Mouse (Mus musculus) CH12.LX (cell line): ENCODE measurements around the gene Dbil5.

Source experiments
- CTCF ChIP-seq, 2 experiments: IDR thresholded peaks in 1 of 2; conservative IDR thresholded peaks in 1 of 2; 2 replicates each; pipeline ENCODE4 v1.5.1; 2011 to 2012; ENCODE audit warnings: low read depth in 2 of 2, low read length in 2 of 2, improper control_type of control experiment in 1 of 2, inconsistent platforms in 1 of 2, mild to moderate bottlenecking in 1 of 2, moderate library complexity in 1 of 2
- GABPA ChIP-seq: IDR thresholded peaks from 2 replicates; pipeline ENCODE4 v1.6.1; 2012; ENCODE audit warnings: low read depth, low read length, improper control_type of control experiment, inconsistent platforms; ENCODE audit not compliant: insufficient replicate concordance
- MAFK ChIP-seq: IDR thresholded peaks from 2 replicates; pipeline ENCODE4 v1.6.1; 2011; ENCODE audit warnings: low read length, improper control_type of control experiment; ENCODE audit not compliant: insufficient replicate concordance
- MAX ChIP-seq: IDR thresholded peaks from 2 replicates; pipeline ENCODE4 v1.6.1; 2011; ENCODE audit warnings: low read length, improper control_type of control experiment
- MAZ ChIP-seq: IDR thresholded peaks from 2 replicates; pipeline ENCODE4 v1.6.1; 2012; ENCODE audit warnings: low read depth, mild to moderate bottlenecking, inconsistent platforms, low read length, improper control_type of control experiment, moderate library complexity
- POLR2A ChIP-seq: IDR thresholded peaks from 2 replicates; pipeline ENCODE4 v1.6.1; 2011; ENCODE audit warnings: low read depth, mild to moderate bottlenecking, improper control_type of control experiment, low read length
- RCOR1 ChIP-seq: conservative IDR thresholded peaks from 2 replicates; pipeline ENCODE4 v1.6.1; 2012; ENCODE audit warnings: low read depth, mild to moderate bottlenecking, inconsistent platforms, low read length, improper control_type of control experiment
- SIN3A ChIP-seq: IDR thresholded peaks from 2 replicates; pipeline ENCODE4 v1.6.1; 2012; ENCODE audit warnings: low read length, improper control_type of control experiment, inconsistent platforms
- TCF12 ChIP-seq: IDR thresholded peaks from 2 replicates; pipeline ENCODE4 v1.6.1; 2014; ENCODE audit warnings: low read depth, mild to moderate bottlenecking, inconsistent platforms, low read length, improper control_type of control experiment
- ZMIZ1 ChIP-seq: IDR thresholded peaks from 2 replicates; pipeline ENCODE4 v1.6.1; 2012; ENCODE audit warnings: low read depth, mild to moderate bottlenecking, inconsistent platforms, low read length, improper control_type of control experiment

DNA sequence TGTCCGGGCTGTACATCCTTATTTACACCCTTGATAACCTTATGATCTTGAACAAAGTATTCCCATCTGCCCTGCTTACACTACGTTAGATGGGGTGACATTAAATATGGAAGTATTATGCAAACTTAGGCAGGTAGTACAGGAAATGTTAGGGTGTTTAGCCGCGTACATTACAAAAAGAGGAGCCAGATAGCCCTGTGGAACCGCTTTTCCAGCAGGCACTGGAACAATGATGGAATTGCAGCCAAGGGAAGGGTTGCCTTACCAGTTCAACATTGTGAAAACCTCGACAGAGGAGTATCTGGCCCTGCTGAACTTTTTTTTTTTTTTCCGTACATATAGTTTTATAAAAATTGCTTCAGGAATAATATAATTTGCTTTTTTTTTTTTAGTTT, 37.3 kb upstream of the Dbil5 start:
- TF ChIP-seq GABPA (no peak), ZMIZ1 (no peak), CTCF (conservative IDR thresholded peaks at IDR 0.05 in 1 of 2, IDR thresholded peaks at IDR 0.05 in 1 of 2; ENCODE audit: low read depth in 2 of 2, low read length in 2 of 2) (no peak), RCOR1 (no peak), SIN3A (no peak), POLR2A (no peak), MAFK (no peak), MAZ (no peak), MAX (no peak), TCF12 (no peak)
